Mouse (Mus musculus) ES-E14 (cell line): Measurements from ENCODE around the gene Olfr115. TPM values are rescaled to one million over a fixed set of nuclear protein-coding genes. Genes with fewer than 3 reads are reported as not detected.

Source experiments
- DNase-seq: peaks from one replicate; pipeline ENCODE4 v3.0.0-alpha.2; 2013; ENCODE audit warnings: low read depth, low spot score
- H3K27ac ChIP-seq: 2 replicates; pipeline ENCODE4 v1.5.1; 2012; ENCODE audit warnings: low read depth, mild to moderate bottlenecking, low read length, moderate library complexity, mixed read lengths; ENCODE audit not compliant: poor library complexity, insufficient read depth, severe bottlenecking
- H3K36me3 ChIP-seq: 2 replicates; pipeline ENCODE4 v1.6.1; 2012; ENCODE audit warnings: mild to moderate bottlenecking, low read length, moderate library complexity, mixed read lengths; ENCODE audit not compliant: control insufficient read depth, poor library complexity, insufficient read depth, severe bottlenecking
- H3K4me1 ChIP-seq, 2 experiments: fragments of 150-350 bp in 1 of 2; sonication (generic) in 1 of 2; 2 replicates each; pipeline ENCODE4 v1.6.1; 2012; ENCODE audit warnings: low read length in 2 of 2, mild to moderate bottlenecking in 1 of 2, mixed read lengths in 1 of 2; ENCODE audit not compliant: control insufficient read depth in 2 of 2, insufficient read depth in 2 of 2, poor library complexity in 1 of 2
- H3K4me3 ChIP-seq, 2 experiments: fragments of 150-350 bp in 1 of 2; sonication (generic) in 1 of 2; 2 replicates each; pipeline ENCODE4 v1.5.1; 2012; ENCODE audit warnings: low read length in 2 of 2, low read depth in 1 of 2, mild to moderate bottlenecking in 1 of 2, mixed read lengths in 1 of 2; ENCODE audit not compliant: insufficient read depth in 1 of 2, poor library complexity in 1 of 2, severe bottlenecking in 1 of 2
- H3K9ac ChIP-seq: 2 replicates; pipeline ENCODE4 v1.6.1; 2012; ENCODE audit warnings: low read depth, mild to moderate bottlenecking, low read length, mixed read lengths; ENCODE audit not compliant: poor library complexity, insufficient read depth, severe bottlenecking
- H3K9me3 ChIP-seq: fragments of 150-350 bp; sonication (generic); 2 replicates; pipeline ENCODE4 v1.6.1; 2012; ENCODE audit warnings: low read depth, mild to moderate bottlenecking, low read length; ENCODE audit not compliant: control insufficient read depth, insufficient read depth
- CHD2 ChIP-seq: IDR thresholded peaks from 2 replicates; pipeline ENCODE4 v1.6.1; 2014; ENCODE audit warnings: mild to moderate bottlenecking, low read depth, low read length, inconsistent platforms
- HCFC1 ChIP-seq: IDR thresholded peaks from 2 replicates; pipeline ENCODE4 v1.6.1; 2012; ENCODE audit warnings: low read length, inconsistent platforms, borderline replicate concordance; ENCODE audit not compliant: insufficient read depth
- MAFK ChIP-seq: IDR thresholded peaks from 2 replicates; pipeline ENCODE4 v1.6.1; 2014; ENCODE audit warnings: mild to moderate bottlenecking, low read depth, low read length, inconsistent platforms; ENCODE audit not compliant: insufficient read depth
- ZC3H11A ChIP-seq: IDR thresholded peaks from 2 replicates; pipeline ENCODE4 v1.6.1; 2012; ENCODE audit warnings: low read depth, mild to moderate bottlenecking, inconsistent platforms, low read length, borderline replicate concordance
- ZNF384 ChIP-seq: IDR thresholded peaks from 2 replicates; pipeline ENCODE4 v1.6.1; 2012; ENCODE audit warnings: low read depth, low read length, inconsistent platforms
- in situ Hi-C, 2 experiments: fragments of 600-800 bp; cut with MboI; formaldehyde crosslinking; loops; one replicate each; pipeline ENCODE4 v1.15.1; 2025; ENCODE audit warnings: low sequenced_read_pairs in 2 of 2, inconsistent platforms in 1 of 2; ENCODE audit not compliant: unreplicated experiment in 2 of 2
- total RNA-seq: library from RNA; depleted of rRNA; stranded (reverse); fragments of 300-350 nt; gene quantifications from 2 replicates; pipeline ENCODE4 v1.2.3, GENCODE M21; 2012; rRNA removed

The Olfr115 gene
- not detected in 2 replicates for total RNA-seq

DNA sequence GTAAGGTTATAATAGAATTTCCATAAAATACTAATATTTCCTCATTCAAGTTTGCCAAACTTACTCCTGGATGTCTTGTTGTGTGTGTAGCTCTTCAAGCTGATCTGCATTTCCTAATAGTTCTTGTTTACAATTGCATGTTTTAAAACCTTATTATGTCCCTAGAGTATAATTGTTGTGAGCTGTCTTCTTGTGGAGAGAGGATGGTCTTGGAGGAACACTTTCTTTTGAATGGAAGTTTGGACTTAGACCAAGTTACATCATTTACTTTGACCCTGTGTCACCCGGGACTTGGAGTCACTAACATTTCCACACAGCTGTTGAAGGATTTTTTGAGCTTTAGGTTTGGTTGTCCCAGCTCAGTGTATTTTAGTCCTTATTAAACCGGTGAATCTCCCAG is at the start of gene Olfr115, which contains the start of gene Olfr116:
TSS of gene Olfr115 (minus strand) at position 101 of the 400 bp plus-strand sequence.
TSS of gene Olfr116 (minus strand) at position 191 of the 400 bp plus-strand sequence.
- TF ChIP-seq CHD2, result no peak
- no peak for TF ChIP-seq HCFC1
- no peak for TF ChIP-seq ZC3H11A
- no peak for TF ChIP-seq MAFK
- no peak for TF ChIP-seq ZNF384
- no peak for DNase-seq
- no peaks in the 10 kb centered on the region for H3K36me3 ChIP-seq
- no peak within 1 kb of the TSS for H3K4me3 ChIP-seq
- in situ Hi-C loops, result no loop called here
- no peaks in the 10 kb centered on the region for H3K4me1 ChIP-seq
- no peak within 1 kb of the TSS for H3K9ac ChIP-seq
- H3K27ac ChIP-seq, result no peak within 1 kb of the TSS
- H3K9me3 ChIP-seq, result no peaks in the 10 kb centered on the region

DNA sequence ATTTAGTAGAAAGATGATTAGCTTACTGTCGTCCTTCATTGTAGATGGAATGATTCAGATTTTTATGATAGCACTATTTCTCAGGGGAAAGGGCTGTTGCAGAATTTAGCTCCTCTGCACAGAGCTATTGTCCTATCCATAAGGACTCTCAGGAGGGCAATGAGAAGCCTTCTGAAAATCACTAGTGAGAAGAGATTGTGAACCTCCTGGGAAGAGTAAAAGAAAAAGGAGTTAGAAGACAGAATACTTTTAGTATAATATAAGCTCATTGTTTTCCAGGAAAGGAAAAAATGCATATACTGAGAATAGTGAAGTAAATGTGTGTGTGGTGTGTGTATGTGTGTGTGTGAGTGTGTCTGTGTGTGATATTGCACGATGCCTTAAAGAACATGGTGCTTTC is 39.8 kb upstream of the Olfr115 start, which contains the start of gene Olfr118:
TSS of gene Olfr118 (plus strand) at position 301 of the 400 bp plus-strand sequence.
- TF ChIP-seq ZC3H11A (no peak), ZNF384 (no peak), CHD2 (no peak), HCFC1 (no peak), MAFK (no peak)

DNA sequence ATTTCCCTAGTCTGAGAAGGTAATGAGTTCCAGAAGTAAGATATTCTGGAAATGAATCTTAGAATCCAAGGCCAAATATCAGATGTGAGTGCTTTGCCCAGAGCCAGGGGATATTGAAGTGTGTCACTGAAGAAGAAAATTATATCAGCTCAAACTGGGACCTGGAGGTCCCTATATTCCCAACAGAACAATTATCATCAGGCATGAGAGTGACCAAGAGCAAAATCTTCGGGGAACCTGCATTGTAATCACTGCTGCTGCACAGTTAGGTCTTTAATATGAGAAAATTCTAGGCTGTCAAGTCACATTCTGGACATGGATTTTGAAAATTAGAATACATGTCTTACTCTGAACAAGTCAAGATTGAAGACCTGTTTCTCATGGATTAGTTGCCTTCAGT is 36.8 kb upstream of the Olfr115 start, which contains the start of gene Olfr117:
TSS of gene Olfr117 (minus strand) at position 101 of the 400 bp plus-strand sequence.
- no peak within 1 kb of the TSS for H3K9ac ChIP-seq
- no peak for DNase-seq
- TF ChIP-seq MAFK, result no peak
- H3K9me3 ChIP-seq, result no peaks in the 10 kb centered on the region
- in situ Hi-C loops, result no loop called here
- no peak within 1 kb of the TSS for H3K4me3 ChIP-seq
- no peaks in the 10 kb centered on the region for H3K4me1 ChIP-seq
- H3K36me3 ChIP-seq, result no peaks in the 10 kb centered on the region
- H3K27ac ChIP-seq, result no peak within 1 kb of the TSS

More for the DNA sequence above, 39.8 kb upstream of the Olfr115 start, which contains the start of gene Olfr118:
- H3K9ac ChIP-seq, result no peak within 1 kb of the TSS
- H3K4me1 ChIP-seq, result no peaks in the 10 kb centered on the region
- no peak within 1 kb of the TSS for H3K4me3 ChIP-seq
- no peaks in the 10 kb centered on the region for H3K36me3 ChIP-seq
- in situ Hi-C loops, result no loop called here
- no peak within 1 kb of the TSS for H3K27ac ChIP-seq
- H3K9me3 ChIP-seq, result no peaks in the 10 kb centered on the region
- DNase-seq, result no peak

DNA sequence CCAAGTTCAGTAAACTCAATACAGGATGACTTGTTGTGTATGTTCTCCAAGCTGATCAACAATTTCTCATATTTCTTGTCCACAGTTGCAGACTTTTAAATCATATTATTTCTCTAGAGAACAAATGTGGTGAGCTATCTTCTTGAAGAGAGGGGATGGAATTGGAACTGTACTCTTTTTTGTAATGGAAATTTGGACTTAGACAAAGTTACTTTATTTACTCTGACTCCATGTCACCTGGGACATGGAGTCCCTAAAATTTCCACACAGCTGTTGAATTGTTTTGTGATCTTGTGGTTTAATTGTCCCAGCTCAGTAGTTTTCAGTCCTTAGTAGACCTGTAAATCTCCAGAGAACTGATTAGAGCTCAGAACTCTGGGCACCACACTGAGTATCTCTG is 34.3 kb downstream of the Olfr115 start, which contains the start of gene Olfr114:
TSS of gene Olfr114 (minus strand) at position 101 of the 400 bp plus-strand sequence.
- Histone ChIP-seq H3K9ac (no peak within 1 kb of the TSS), H3K4me3 (no peak within 1 kb of the TSS), H3K4me1 (no peaks in the 10 kb centered on the region), H3K36me3 (no peaks in the 10 kb centered on the region), H3K27ac (no peak within 1 kb of the TSS), H3K9me3 (no peaks in the 10 kb centered on the region)
- DNase-seq, result no peak
- in situ Hi-C loops, result no loop called here
- TF ChIP-seq ZC3H11A, result no peak
- TF ChIP-seq ZNF384, result no peak
- no peak for TF ChIP-seq MAFK
- no peak for TF ChIP-seq HCFC1
- no peak for TF ChIP-seq CHD2

DNA sequence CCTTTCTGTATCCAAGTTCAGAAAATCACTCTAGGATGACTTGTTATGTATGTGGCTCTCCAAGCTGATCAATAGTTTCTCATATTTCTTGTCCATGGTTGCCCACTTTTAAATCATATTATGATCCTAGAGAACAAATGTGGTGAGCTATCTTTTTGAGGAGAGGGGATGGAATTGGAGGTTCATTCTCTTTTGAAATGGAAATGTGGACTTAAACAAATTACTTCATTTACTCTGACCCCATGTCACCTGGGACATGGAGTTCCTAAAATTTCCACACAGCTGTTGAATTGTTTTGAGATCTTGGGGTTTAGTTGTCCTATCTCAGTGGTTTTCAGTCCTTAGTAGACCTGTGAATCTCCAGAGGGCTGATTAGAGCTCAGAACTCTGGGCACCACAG is 49.3 kb downstream of the Olfr115 start, which contains the start of gene Olfr113:
TSS of gene Olfr113 (minus strand) at position 101 of the 400 bp plus-strand sequence.
- in situ Hi-C loops, result no loop called here
- H3K4me3 ChIP-seq, result no peak within 1 kb of the TSS
- H3K4me1 ChIP-seq, result no peaks in the 10 kb centered on the region
- DNase-seq, result no peak
- H3K9me3 ChIP-seq, result peaks cover 2% of the 10 kb centered on the region; the same call in 1 of the 2 replicates
- no peak within 1 kb of the TSS for H3K9ac ChIP-seq
- H3K27ac ChIP-seq, result no peak within 1 kb of the TSS
- TF ChIP-seq CHD2 (no peak), HCFC1 (no peak), ZNF384 (no peak), MAFK (no peak), ZC3H11A (no peak)
- H3K36me3 ChIP-seq, result no peaks in the 10 kb centered on the region
